Mouse (Mus musculus): ENCODE data around the gene Rtn4.

DNA sequence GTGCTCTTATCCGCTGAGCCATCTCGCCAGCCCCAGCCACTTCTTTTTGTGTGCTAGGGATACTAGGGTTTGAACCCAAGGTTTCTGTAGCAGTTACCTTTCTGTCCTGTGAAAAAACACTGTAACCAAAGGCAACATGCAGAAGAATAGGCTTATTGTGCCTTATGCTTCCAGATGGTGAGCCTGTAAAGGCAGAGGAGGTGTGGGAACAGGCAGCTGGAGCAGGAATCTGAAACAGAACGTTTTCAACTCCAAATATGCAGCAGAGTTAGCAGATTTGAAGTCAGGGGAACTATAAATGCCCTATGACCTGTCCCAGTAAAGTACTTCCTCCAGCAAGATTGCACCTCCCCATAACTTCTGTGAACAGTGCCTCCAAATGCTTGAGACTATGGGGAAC, 12.0 kb upstream of the Rtn4 start:
- TF ChIP-seq POLR2A (IDR thresholded peaks at IDR 0.05; ENCODE audit: borderline replicate concordance, extremely low read depth, low read depth, low read length) (no peak), CTCF (IDR thresholded peaks at IDR 0.05; ENCODE audit: insufficient read depth, low read length) (no peak)

All from lung, adult 2 months (tissue).